Mouse (Mus musculus) neural tube, embryonic 14.5 days (tissue): ENCODE measurements around the gene Anxa5. TPM values are rescaled to one million over a fixed set of nuclear protein-coding genes. Genes with fewer than 3 reads are reported as not detected.

Source experiments
- ATAC-seq: fragments of 200-750 bp; cut with Nextera tagmentation; 2 replicates; pipeline ENCODE4 v1.8.0; 2017; ENCODE audit warnings: low read depth, mild to moderate bottlenecking, moderate TSS enrichment, moderate library complexity
- H3K27ac ChIP-seq: fragments of 300-500 bp; sonication (generic); 2 replicates; pipeline ENCODE4 v1.5.1; 2014; ENCODE audit warnings: low read depth, mild to moderate bottlenecking, control low read depth, low read length, moderate library complexity, mixed read lengths
- H3K27me3 ChIP-seq: fragments of 300-500 bp; sonication (generic); 2 replicates; pipeline ENCODE4 v1.6.1; 2014; ENCODE audit warnings: low read length; ENCODE audit not compliant: control insufficient read depth, insufficient read depth
- H3K36me3 ChIP-seq: fragments of 300-500 bp; sonication (generic); 2 replicates; pipeline ENCODE4 v1.6.1; 2014; ENCODE audit warnings: low read length, mixed read lengths; ENCODE audit not compliant: control insufficient read depth, insufficient read depth
- H3K4me1 ChIP-seq: fragments of 300-500 bp; sonication (generic); 2 replicates; pipeline ENCODE4 v1.6.1; 2014; ENCODE audit warnings: low read length; ENCODE audit not compliant: control insufficient read depth, insufficient read depth
- H3K4me2 ChIP-seq: fragments of 300-500 bp; sonication (generic); 2 replicates; pipeline ENCODE4 v1.6.1; 2014; ENCODE audit warnings: mild to moderate bottlenecking, low read depth, low read length, control low read depth
- H3K4me3 ChIP-seq: fragments of 300-500 bp; sonication (generic); 2 replicates; pipeline ENCODE4 v1.5.1; 2014; ENCODE audit warnings: low read depth, low read length, control low read depth, mixed read lengths
- H3K9ac ChIP-seq: fragments of 300-500 bp; sonication (generic); replicated peaks from 2 replicates; pipeline ENCODE4 v1.6.1; 2014; ENCODE audit warnings: low read depth, mild to moderate bottlenecking, control low read depth, low read length, mixed read lengths
- H3K9me3 ChIP-seq: fragments of 300-500 bp; sonication (generic); 2 replicates; pipeline ENCODE4 v1.6.1; 2016; ENCODE audit warnings: low read length; ENCODE audit not compliant: control insufficient read depth
- WGBS: fragments of 180-500 bp; shearing (Covaris S2); extraction: QIAGEN DNeasy Blood & Tissue Kit; methylation state at CpG from one replicate; pipeline ENCODE4 v1.1.7; 2014; 5-methylcytosine and 5-hydroxymethylcytosine counted together
- polyA plus RNA-seq: library from polyadenylated mRNA; unstranded; fragments of >200 nt; fragmentation: Nextera tagmentation; extraction: Ambion mirVana; gene quantifications from 2 replicates; pipeline ENCODE4 v1.2.1, GENCODE M21; 2014

Gene Anxa5
- polyA plus RNA-seq, 1 experiment from 2014 or later, result 27.8 TPM

DNA sequence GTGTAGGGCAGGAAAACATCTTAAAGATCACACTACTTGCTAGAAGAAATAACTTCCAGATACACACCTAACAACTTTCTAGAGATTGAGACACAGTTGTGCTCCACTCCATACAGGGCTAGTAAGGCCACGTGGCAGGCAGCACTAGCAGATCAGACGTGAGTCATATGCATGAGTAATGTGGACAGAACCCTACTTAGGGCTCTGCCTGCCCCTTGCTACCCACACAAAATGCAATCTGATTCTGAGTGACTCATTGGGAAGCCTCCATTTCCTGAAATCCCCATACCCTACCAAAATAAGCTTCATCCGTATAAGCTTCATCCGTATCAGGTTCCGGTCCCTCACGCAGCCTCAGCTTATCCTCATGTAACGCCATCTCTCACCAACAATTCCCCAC lies 8.1 kb downstream of the Anxa5 start:
- no peak overlapping the region for H3K9ac ChIP-seq
- H3K9me3 ChIP-seq, result no peaks in the 10 kb centered on the region
- H3K4me3 ChIP-seq, result no peak overlapping the region
- no peak overlapping the region for H3K4me2 ChIP-seq
- no peaks in the 10 kb centered on the region for H3K36me3 ChIP-seq
- H3K27ac ChIP-seq, result no peak overlapping the region
- ATAC-seq, result no peak
- no peaks in the 10 kb centered on the region for H3K4me1 ChIP-seq
- no peaks in the 10 kb centered on the region for H3K27me3 ChIP-seq
- 93% methylated on average over 7 of the region's 7 CpGs for WGBS

DNA sequence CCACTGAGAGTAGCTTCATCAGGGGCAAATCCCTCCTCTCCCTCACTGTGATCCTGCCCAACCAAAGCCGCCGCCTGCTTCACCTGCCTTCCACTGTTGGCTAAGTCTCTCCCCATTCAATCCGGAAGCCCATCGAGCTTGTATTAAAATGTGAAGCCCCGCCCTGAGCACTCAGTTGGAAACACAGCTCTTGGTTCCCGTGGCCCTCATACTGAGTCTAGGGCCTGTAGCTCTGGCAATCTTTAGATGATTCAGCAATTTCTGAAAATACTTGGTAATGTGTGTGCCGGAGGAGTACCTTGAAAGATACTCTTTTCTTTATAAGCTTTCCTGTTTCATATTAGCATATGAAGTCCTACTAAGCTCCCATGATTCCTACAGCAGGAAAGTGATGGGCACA lies 10.2 kb downstream of the Anxa5 start:
- Histone ChIP-seq H3K27me3 (no peaks in the 10 kb centered on the region), H3K4me1 (no peaks in the 10 kb centered on the region), H3K27ac (no peak overlapping the region), H3K9ac (no peak overlapping the region), H3K36me3 (no peaks in the 10 kb centered on the region), H3K4me2 (no peak overlapping the region), H3K4me3 (no peak overlapping the region), H3K9me3 (no peaks in the 10 kb centered on the region)
- WGBS, result 64% methylated on average over 7 of the region's 7 CpGs
- no peak for ATAC-seq

DNA sequence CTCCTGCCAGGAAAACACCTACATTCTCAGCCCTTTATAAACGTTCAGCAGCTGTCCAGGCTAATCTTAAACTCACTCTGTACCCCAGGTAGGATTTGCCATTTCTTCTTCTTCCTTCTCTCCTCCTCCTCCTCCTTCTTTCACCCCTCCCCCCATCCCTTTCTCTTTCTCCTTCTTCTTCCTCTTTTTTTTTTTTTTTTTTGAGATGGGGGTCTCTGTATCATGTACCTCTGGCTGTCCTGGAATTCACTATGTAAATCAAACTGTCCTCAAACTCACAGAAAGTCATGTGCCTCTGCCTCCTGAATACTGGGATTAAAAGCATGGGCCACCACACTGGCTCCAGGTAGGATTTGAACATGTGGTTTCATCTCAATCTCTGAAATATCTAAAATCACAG lies 13.3 kb downstream of the Anxa5 start:
- no peaks in the 10 kb centered on the region for H3K36me3 ChIP-seq
- 40% methylated on average over 1 of the region's 1 CpGs for WGBS
- no peak overlapping the region for H3K4me3 ChIP-seq
- H3K27ac ChIP-seq, result no peak overlapping the region
- H3K4me2 ChIP-seq, result no peak overlapping the region
- H3K27me3 ChIP-seq, result no peaks in the 10 kb centered on the region
- H3K4me1 ChIP-seq, result no peaks in the 10 kb centered on the region
- ATAC-seq, result no peak
- no peak overlapping the region for H3K9ac ChIP-seq
- H3K9me3 ChIP-seq, result no peaks in the 10 kb centered on the region

DNA sequence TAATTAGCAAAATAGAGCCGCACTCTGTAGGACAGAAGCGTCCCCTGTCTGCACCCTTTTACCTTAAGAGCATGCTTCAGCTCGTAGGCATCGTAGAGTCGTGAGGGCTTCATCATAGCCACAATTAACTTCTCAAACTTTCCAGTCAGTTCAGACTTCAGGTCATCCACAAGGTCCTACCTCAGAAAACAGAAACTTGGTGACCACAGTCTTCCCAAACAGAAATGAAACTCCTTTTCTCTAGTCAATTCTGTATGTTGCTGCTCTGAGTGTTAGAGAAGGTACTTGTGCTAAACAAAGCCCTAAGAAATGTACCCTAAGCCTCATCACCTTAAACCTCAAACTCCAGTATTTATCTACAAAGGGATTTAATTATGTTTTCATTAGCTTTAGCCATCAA lies 13.9 kb downstream of the Anxa5 start:
- Histone ChIP-seq H3K9me3 (no peaks in the 10 kb centered on the region), H3K4me2 (no peak overlapping the region), H3K9ac (no peak overlapping the region), H3K4me3 (no peak overlapping the region), H3K36me3 (no peaks in the 10 kb centered on the region), H3K27ac (no peak overlapping the region), H3K27me3 (no peaks in the 10 kb centered on the region), H3K4me1 (no peaks in the 10 kb centered on the region)
- ATAC-seq, result no peak
- 76% methylated on average over 5 of the region's 5 CpGs for WGBS

DNA sequence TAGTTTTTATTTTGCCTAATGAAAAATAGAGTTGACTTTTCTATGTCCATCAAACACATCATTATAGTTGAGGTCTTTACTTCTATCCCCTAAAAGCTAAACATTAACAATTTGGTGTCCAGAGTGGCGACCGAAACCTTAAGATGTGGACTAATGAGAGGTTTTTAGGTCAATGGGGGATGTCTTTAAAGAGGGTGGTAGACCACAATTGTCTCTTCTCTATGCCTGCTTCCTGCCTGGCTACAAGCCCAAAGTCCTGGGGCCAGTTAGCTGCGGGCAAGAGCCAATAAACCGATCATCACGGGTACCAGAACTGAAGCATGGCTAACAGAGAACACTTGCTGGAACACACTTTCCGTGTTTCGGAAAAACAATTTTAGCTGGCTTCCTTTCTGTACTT lies 15.0 kb downstream of the Anxa5 start:
- Histone ChIP-seq H3K4me1 (no peaks in the 10 kb centered on the region), H3K27me3 (no peaks in the 10 kb centered on the region), H3K36me3 (no peaks in the 10 kb centered on the region), H3K4me3 (no peak overlapping the region), H3K9me3 (no peaks in the 10 kb centered on the region), H3K9ac (no peak overlapping the region), H3K4me2 (no peak overlapping the region), H3K27ac (no peak overlapping the region)
- 86% methylated on average over 7 of the region's 7 CpGs for WGBS
- ATAC-seq, result no peak

DNA sequence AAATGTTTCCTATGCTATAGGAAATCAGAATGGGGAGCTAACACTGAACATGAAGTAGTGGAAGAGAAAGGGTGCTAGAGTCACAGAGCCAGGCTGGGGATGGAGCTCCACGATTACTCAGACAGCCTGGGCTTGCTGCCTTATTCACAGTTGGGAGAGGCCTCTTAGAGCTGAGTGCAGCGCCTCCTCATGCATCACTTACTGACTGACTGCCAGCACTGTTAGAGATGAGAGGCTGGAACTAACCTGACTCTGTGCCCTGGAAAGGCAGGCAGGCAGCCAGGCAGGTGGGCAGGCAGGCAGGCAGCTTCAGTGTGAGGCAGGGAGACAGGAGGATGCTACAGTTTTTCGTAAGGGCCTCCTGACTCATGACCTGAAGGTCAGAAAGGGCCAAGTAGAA lies 20.1 kb downstream of the Anxa5 start:
- no peak overlapping the region for H3K9ac ChIP-seq
- no peaks in the 10 kb centered on the region for H3K4me1 ChIP-seq
- H3K4me3 ChIP-seq, result no peak overlapping the region
- H3K27me3 ChIP-seq, result no peaks in the 10 kb centered on the region
- H3K9me3 ChIP-seq, result no peaks in the 10 kb centered on the region
- H3K4me2 ChIP-seq, result no peak overlapping the region
- H3K36me3 ChIP-seq, result peaks cover 4% of the 10 kb centered on the region; the same call in 1 of the 2 replicates
- no peak for ATAC-seq
- no peak overlapping the region for H3K27ac ChIP-seq
- 81% methylated on average over 3 of the region's 3 CpGs for WGBS

DNA sequence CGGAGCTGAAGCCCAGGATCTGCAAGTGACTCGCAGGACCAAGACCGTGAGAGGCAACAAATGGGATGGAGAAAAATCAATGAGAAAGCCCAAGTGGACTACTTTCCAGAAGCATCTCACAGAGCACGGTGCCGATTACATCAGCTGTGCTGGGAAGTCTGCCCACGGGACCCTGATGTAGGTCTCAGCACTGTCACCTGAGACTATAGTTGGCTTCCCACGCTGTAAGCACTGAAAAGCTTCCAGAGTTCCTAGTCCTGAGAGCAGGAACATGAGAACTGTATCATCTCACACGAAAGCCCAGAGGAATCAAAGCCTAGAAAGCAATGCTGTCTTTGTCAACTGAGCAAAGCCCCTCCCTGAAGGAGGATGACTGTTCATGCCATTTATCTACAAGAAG lies 20.6 kb downstream of the Anxa5 start:
- 92% methylated on average over 8 of the region's 8 CpGs for WGBS
- H3K36me3 ChIP-seq, result peaks cover 4% of the 10 kb centered on the region; the same call in 1 of the 2 replicates
- no peak for ATAC-seq
- H3K9ac ChIP-seq, result no peak overlapping the region
- H3K4me2 ChIP-seq, result no peak overlapping the region
- no peaks in the 10 kb centered on the region for H3K9me3 ChIP-seq
- no peaks in the 10 kb centered on the region for H3K27me3 ChIP-seq
- H3K4me3 ChIP-seq, result no peak overlapping the region
- H3K27ac ChIP-seq, result no peak overlapping the region
- no peaks in the 10 kb centered on the region for H3K4me1 ChIP-seq

DNA sequence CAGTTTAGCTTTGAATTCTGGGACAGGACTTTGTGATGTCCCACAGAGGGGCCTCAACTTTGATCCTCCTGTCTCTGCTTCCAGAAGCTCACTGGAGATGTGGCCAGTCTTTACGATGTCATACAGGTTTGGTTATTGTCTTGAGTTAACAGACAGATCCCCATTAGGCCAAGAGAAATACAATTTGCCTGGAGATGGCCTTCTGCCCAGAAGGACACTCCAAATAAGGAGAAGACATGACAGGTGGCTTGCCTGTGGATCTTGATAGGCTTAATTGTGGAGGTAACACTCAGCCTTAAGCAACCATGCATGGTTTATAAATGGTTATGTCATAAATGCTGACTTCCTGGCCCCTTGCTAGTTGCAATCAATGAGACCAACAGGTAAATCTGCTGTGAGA lies 23.2 kb downstream of the Anxa5 start:
- Histone ChIP-seq H3K4me3 (no peak overlapping the region), H3K9ac (no peak overlapping the region), H3K9me3 (no peaks in the 10 kb centered on the region), H3K36me3 (peaks cover 4% of the 10 kb centered on the region; the same call in 1 of the 2 replicates), H3K4me2 (no peak overlapping the region), H3K27me3 (no peaks in the 10 kb centered on the region), H3K4me1 (no peaks in the 10 kb centered on the region), H3K27ac (no peak overlapping the region)
- no peak for ATAC-seq
- 89% methylated on average over 1 of the region's 1 CpGs for WGBS

DNA sequence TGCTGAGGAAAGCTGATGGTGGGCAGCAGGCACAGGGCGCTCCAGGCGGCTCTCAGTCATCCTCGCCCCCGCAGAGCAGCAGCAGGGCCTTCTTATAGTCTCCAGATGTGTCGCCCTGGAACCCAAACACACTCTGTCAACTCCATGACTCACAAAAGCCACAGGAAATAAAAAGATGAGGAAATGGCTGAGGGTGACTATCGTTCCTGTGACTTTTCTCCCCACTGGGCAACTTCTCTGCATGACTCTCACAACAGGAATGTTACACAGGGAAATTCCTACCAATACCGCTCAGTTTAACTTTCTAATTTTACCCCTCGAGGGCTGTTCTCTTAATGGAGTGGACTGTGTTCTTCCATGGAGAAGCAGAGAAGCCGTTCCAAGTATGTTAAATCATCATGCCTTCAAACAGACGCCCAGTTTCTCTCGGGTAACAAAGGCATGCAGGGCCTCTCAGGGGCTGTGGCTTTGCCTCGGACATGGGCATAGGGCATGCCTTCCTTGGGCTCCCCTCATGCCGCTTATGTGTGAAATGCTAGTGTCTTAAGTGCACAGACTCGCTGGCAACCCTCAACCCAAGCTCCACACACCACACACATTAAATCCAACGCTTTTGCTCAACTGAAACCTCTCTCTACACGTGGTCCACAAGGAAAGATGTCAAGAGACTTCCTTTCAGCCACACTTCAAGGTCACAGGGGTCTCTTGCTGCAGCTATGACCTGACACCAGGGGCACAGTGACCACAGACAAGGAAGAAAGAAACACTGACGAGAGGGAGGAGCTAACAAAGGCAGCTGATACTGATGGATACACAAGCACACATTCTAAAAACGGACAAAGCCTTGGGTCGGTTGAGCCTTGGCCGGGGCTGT lies 26.2 kb downstream of the Anxa5 start:
- Histone ChIP-seq H3K27ac (no peak overlapping the region), H3K4me2 (no peak overlapping the region), H3K9ac (no peak overlapping the region), H3K4me1 (no peaks in the 10 kb centered on the region), H3K36me3 (peaks cover 4% of the 10 kb centered on the region; the same call in 1 of the 2 replicates), H3K27me3 (no peaks in the 10 kb centered on the region), H3K4me3 (no peak overlapping the region), H3K9me3 (no peaks in the 10 kb centered on the region)
- WGBS, result 38% methylated on average over 20 of the region's 20 CpGs
- ATAC-seq, result 0 out of 2 replicates have a peak, but pooled peaks have one; percentile 31
